Mouse (Mus musculus): ENCODE results near the gene Ugt1a5. TPM values are rescaled to one million over a fixed set of nuclear protein-coding genes. Genes with fewer than 3 reads are reported as not detected.

Gene Ugt1a5
- total and polyA plus RNA-seq, 2 experiments from 2014 or later, result not detected

- no peak overlapping the region for H3K4me3 ChIP-seq (ENCODE audit: low read depth, low read length)
- WGBS, result 58% methylated on average over 3 of the region's 3 CpGs
- no peak for DNase-seq (ENCODE audit: low spot score)
- H3K36me3 ChIP-seq (ENCODE audit: insufficient read depth, low read length), result no peaks in the 10 kb centered on the region
- no peak for TF ChIP-seq CTCF (IDR thresholded peaks at IDR 0.05)
- ATAC-seq (ENCODE audit: low FRiP score), result no peak
- no peaks in the 10 kb centered on the region for H3K27me3 ChIP-seq (ENCODE audit: insufficient read depth, low read length)
- H3K9me3 ChIP-seq (ENCODE audit: low read length), result peaks cover 98% of the 10 kb centered on the region
- no peak overlapping the region for H3K4me2 ChIP-seq (ENCODE audit: low read depth, low read length, poor library complexity, severe bottlenecking)
- no peak overlapping the region for H3K9ac ChIP-seq (replicated peaks; ENCODE audit: low read length, poor library complexity, severe bottlenecking)
- H3K27ac ChIP-seq (ENCODE audit: low read depth, low read length), result no peak overlapping the region
- H3K4me1 ChIP-seq (ENCODE audit: insufficient read depth, low read length), result no peaks in the 10 kb centered on the region
Measured at GRCm38 (mm10) chr1:88232664-88233380, 67.0 kb downstream of the Ugt1a5 start.

- Histone ChIP-seq H3K9ac (replicated peaks; ENCODE audit: low read length, poor library complexity, severe bottlenecking) (no peak overlapping the region), H3K27me3 (ENCODE audit: insufficient read depth, low read length) (no peaks in the 10 kb centered on the region), H3K4me3 (ENCODE audit: low read depth, low read length) (no peak overlapping the region), H3K36me3 (ENCODE audit: insufficient read depth, low read length) (no peaks in the 10 kb centered on the region), H3K4me2 (ENCODE audit: low read depth, low read length, poor library complexity, severe bottlenecking) (no peak overlapping the region), H3K9me3 (ENCODE audit: low read length) (peaks cover 98% of the 10 kb centered on the region), H3K4me1 (ENCODE audit: insufficient read depth, low read length) (no peaks in the 10 kb centered on the region), H3K27ac (ENCODE audit: low read depth, low read length) (no peak overlapping the region)
- DNase-seq (ENCODE audit: low spot score) (no peak), ATAC-seq (ENCODE audit: low FRiP score) (no peak)
- no peak for TF ChIP-seq CTCF (IDR thresholded peaks at IDR 0.05)
- 67% methylated on average over 14 of the region's 14 CpGs for WGBS
Measured at GRCm38 (mm10) chr1:88233421-88234247, 67.8 kb downstream of the Ugt1a5 start.

DNA sequence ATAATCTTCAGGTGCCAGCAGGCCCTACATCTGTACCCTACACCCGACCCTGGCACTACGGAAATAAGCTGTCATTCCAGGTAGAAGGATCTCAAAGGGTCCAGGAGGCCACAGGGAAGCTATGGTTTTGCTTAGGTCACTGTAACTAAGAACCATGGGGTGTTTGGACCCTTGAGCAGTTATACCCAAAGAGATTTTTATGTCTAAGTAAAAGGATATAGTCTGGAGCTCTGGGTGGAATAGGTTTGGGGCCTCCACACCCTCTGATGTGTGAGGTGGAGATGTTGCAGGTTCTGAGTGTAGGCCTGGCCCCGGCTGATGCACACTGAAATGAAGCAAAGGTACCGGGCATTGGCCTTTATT, 68.4 kb downstream of the Ugt1a5 start:
- ATAC-seq (ENCODE audit: low FRiP score) (no peak), DNase-seq (ENCODE audit: low spot score) (no peak)
- Histone ChIP-seq H3K9ac (replicated peaks; ENCODE audit: low read length, poor library complexity, severe bottlenecking) (no peak overlapping the region), H3K4me3 (ENCODE audit: low read depth, low read length) (no peak overlapping the region), H3K9me3 (ENCODE audit: low read length) (peaks cover 98% of the 10 kb centered on the region), H3K27ac (ENCODE audit: low read depth, low read length) (no peak overlapping the region), H3K27me3 (ENCODE audit: insufficient read depth, low read length) (no peaks in the 10 kb centered on the region), H3K4me1 (ENCODE audit: insufficient read depth, low read length) (no peaks in the 10 kb centered on the region), H3K4me2 (ENCODE audit: low read depth, low read length, poor library complexity, severe bottlenecking) (no peak overlapping the region), H3K36me3 (ENCODE audit: insufficient read depth, low read length) (no peaks in the 10 kb centered on the region)
- 62% methylated on average over 4 of the region's 4 CpGs for WGBS
- TF ChIP-seq CTCF (IDR thresholded peaks at IDR 0.05), result no peak

GRCm38 (mm10) chr1:88234646-88235045, 68.8 kb downstream of the Ugt1a5 start:
- Histone ChIP-seq H3K4me2 (ENCODE audit: low read depth, low read length, poor library complexity, severe bottlenecking) (no peak overlapping the region), H3K4me1 (ENCODE audit: insufficient read depth, low read length) (no peaks in the 10 kb centered on the region), H3K27me3 (ENCODE audit: insufficient read depth, low read length) (no peaks in the 10 kb centered on the region), H3K36me3 (ENCODE audit: insufficient read depth, low read length) (no peaks in the 10 kb centered on the region), H3K4me3 (ENCODE audit: low read depth, low read length) (no peak overlapping the region), H3K9me3 (ENCODE audit: low read length) (peaks cover 98% of the 10 kb centered on the region), H3K27ac (ENCODE audit: low read depth, low read length) (no peak overlapping the region), H3K9ac (replicated peaks; ENCODE audit: low read length, poor library complexity, severe bottlenecking) (no peak overlapping the region)
- DNase-seq (ENCODE audit: low spot score) (no peak), ATAC-seq (ENCODE audit: low FRiP score) (no peak)
- WGBS, result 41% methylated on average over 5 of the region's 5 CpGs
- no peak for TF ChIP-seq CTCF (IDR thresholded peaks at IDR 0.05)

DNA sequence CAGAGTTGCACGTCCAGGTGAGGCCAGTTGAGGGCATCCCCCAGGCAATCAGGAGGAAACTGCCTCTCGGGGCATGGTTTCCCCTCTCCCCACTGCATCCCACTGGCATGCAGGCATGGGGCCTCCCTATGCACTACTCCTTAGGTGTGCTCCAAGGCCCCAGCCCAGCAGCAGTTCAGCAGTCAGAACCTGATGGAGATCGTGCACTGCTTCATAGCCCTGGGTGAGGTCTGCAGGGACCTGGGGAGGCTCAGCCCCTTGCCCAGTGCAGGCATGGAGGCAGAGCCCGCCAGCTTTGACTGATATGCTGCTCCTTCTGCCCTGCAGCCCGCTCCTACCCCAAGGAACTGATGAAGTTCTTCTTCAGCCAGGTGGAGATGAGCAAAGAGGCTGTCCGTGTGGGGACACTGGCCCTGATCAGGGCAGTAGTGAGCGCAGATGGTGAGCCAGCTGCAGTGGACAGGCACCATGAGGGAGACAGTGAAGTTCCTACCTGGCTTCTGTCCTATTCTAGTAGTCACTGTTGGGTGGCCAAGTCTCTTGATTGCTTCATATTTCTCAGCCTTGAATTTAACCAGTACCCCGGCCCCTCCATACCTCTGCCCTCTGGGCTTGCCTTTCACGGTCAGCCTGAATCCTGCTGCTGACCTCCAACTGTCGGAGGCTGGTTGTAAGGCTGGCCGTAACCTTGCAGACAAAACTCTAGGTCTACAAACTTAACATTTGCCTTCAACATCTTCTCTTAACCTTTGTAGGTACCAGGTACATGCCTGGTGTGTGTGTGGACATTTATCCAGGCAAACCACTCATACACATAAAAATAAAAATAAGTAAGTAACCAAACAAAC, 69.5 kb downstream of the Ugt1a5 start:
- Histone ChIP-seq H3K4me1 (ENCODE audit: insufficient read depth, low read length) (no peaks in the 10 kb centered on the region), H3K4me2 (ENCODE audit: low read depth, low read length, poor library complexity, severe bottlenecking) (no peak overlapping the region), H3K4me3 (ENCODE audit: low read depth, low read length) (no peak overlapping the region), H3K9me3 (ENCODE audit: low read length) (peaks cover 98% of the 10 kb centered on the region), H3K27me3 (ENCODE audit: insufficient read depth, low read length) (no peaks in the 10 kb centered on the region), H3K27ac (ENCODE audit: low read depth, low read length) (no peak overlapping the region), H3K9ac (replicated peaks; ENCODE audit: low read length, poor library complexity, severe bottlenecking) (no peak overlapping the region), H3K36me3 (ENCODE audit: insufficient read depth, low read length) (no peaks in the 10 kb centered on the region)
- TF ChIP-seq CTCF (IDR thresholded peaks at IDR 0.05), result no peak
- ATAC-seq (ENCODE audit: low FRiP score) (peak; percentile 11), DNase-seq (ENCODE audit: low spot score) (no peak)
- WGBS, result 63% methylated on average over 11 of the region's 11 CpGs

All from midbrain, postnatal 0 days (tissue).